Mouse (Mus musculus): ENCODE data around the gene Tusc2.

Gene Tusc2

GRCm38 (mm10) chr9:107593101-107593976 lies 30.3 kb downstream of the Tusc2 start:
- peak; percentile 89 for DNase-seq

GRCm38 (mm10) chr9:107594281-107595062 lies 31.4 kb downstream of the Tusc2 start:
- peak; percentile 34 for DNase-seq

DNA sequence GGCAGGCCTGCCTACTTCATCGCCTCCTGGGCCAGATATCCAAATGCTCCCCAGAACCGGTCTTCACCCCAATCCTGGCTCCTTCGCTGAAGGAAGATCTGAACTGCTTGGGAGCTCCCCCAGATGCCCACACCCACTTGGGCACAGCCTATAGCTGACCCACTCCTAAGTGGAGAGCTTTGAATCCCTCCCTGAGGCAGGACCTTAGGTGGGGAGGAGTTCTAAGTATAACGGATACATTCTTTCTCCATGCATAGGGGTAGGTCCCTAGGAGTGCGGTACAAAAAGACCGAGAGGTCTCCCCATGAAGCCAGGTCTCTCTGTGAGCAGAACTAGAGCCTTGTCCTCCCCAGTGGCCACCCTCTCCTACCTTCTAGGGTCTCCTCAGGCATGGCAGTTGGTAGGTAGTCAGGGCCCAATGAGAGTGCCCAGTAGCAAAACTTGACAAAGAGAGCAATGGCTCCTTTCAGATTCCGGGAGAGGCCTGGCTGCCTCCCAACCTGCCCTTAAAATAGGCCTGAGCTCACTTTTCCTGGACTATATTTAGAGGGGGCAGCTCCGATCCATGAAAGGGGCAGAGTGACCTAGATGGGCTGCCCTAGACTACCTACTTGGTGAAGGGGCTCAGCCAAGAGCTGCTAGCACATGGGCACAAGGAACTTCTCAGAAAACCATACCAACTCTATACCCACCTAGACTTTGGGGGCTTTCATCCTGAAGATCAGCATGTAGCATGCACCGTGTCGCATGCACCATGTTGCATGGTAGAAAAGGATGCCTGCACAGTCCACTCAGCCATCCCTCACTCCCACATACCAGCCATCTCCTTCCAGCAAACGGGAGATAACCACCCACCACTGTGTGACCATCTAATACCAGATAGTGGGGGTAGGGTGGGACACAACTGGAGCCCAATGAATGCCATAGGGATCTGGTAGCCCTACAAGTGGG lies 33.8 kb downstream of the Tusc2 start:
- no peak for DNase-seq

DNA sequence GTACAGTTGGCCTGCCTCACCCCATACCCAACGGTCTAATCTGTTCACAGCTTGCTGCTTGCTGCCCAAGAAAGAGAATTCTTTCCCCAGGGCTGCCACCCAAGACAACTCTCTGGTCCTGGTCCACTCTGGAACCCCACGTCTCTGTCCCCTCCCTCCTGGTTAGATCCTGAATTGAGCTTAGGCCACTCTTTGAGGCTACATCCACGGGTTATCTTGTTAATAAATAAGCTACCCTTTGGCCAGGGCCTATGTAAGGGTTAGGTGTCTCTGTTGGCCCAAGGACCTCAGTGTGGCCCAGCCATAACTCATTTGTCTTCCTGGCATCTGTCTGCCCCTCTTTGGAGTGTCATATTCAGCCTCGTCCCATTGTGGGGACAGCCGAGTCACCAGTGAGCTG lies 35.3 kb downstream of the Tusc2 start:
- DNase-seq, result peak; percentile 64

GRCm38 (mm10) chr9:107599433-107599832 lies 36.4 kb downstream of the Tusc2 start:
- DNase-seq, result peak; percentile 40

GRCm38 (mm10) chr9:107599842-107600241 lies 36.8 kb downstream of the Tusc2 start:
- peak; percentile 44 for DNase-seq

GRCm38 (mm10) chr9:107600745-107601144 lies 37.7 kb downstream of the Tusc2 start:
- DNase-seq, result peak; percentile 70

DNA sequence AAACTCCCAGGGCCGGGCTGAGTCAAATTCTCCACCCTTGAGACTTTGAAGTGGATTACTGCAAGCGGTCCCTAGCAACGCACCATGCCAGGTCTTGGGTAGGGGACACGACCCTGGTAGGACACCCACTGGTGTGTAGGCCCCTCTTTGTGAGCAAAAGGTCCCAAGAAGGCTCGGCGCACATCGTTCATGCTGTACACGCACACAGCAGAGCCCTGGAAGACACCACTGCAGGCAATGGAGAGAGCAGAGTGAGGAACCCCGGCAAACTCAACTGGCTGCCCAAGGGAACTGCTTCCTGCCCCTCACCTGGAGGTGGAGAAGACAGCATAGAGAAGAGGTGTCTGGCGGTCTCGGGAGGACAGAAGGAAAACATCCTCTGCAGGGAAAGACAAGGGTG lies 38.2 kb downstream of the Tusc2 start:
- DNase-seq, result peak; percentile 16

DNA sequence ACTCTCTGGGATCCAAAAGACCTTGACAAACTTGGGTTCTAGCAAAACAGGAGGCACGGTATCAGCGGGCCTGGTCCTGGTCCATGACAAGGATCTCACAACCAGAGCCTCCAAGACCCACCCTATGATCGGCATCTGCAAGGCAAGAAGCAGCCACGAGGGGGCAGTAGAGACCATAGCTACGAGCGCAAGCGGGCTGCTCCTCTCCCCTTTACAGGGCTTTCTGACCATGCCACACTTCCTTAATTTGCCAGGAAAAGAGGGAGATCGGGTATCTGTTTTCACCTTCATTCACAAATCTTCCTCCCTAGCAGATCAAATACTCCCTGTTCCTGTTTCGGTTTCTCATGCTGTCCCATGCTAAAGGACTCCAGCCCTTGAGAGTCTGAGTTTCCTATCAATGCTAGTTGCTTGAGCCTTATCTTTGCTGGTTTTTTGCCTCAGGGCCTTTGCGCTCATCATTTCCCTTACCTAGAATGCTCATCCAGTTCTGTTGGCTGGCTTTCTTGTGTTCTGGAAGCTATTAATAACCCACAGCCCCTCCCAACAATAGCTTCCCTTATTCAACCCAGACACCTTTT lies 39.1 kb downstream of the Tusc2 start:
- peak; percentile 85 for DNase-seq

GRCm38 (mm10) chr9:107603251-107603650 lies 40.2 kb downstream of the Tusc2 start:
- no peak for DNase-seq

- peak; percentile 84 for DNase-seq
Observed at GRCm38 (mm10) chr9:107605041-107605661, 42.1 kb downstream of the Tusc2 start.

- peak; percentile 73 for DNase-seq
Observed at GRCm38 (mm10) chr9:107606591-107606990, 43.5 kb downstream of the Tusc2 start.

DNA sequence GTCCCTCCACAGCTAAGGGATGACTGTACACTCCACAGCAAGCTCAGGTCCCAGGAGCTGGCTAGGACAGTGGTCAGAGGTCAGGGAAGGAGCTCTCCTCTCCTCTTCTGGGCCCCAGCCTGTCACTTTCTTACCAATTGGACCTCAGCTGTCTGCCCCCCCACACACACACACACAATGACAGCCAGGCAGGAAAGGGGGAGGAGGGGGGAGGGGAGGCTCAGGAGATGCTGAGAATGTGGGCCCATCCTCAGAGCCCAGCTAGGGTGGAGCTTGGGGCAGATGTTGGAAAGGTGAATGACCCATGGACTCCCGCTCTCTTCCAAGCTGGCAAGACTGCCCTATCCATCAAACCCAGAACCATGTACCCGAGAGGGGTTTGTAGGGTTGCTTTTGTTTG lies 44.0 kb downstream of the Tusc2 start:
- DNase-seq, result no peak

DNA sequence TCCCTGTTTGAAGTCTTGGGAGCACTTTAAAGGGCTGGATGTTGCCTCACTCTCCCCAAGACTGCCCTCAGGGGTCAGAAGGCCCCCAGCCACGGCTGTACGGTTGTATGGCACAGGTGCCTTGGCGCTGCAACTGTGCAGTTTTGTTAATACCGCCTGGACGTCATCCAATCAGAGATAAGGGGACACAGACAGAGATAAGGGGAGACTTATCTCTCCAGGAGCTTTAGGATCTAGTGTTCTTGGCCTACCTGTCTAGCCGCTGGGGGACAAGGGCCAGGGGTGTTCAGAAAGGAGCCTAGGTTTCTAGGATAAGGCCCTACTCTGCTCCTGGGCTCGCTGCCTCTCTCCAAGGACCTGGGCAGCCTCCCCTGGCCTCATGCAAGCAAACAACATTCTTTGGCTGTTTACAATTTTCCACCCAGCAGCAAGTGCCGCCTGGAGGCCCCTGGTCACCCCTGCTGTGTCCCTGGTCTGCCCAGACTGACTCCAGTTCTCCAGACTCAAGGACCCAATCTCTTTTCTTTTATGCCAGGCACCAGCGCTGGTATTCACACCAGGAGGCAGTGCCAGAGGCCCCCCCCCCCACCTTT lies 44.7 kb downstream of the Tusc2 start:
- DNase-seq, result peak; percentile 69

GRCm38 (mm10) chr9:107608741-107609432 lies 45.8 kb downstream of the Tusc2 start, which contains the start of gene Sema3b:
TSS of gene Sema3b (minus strand) at chr9:107609229.
- peak; percentile 75 for DNase-seq

DNA sequence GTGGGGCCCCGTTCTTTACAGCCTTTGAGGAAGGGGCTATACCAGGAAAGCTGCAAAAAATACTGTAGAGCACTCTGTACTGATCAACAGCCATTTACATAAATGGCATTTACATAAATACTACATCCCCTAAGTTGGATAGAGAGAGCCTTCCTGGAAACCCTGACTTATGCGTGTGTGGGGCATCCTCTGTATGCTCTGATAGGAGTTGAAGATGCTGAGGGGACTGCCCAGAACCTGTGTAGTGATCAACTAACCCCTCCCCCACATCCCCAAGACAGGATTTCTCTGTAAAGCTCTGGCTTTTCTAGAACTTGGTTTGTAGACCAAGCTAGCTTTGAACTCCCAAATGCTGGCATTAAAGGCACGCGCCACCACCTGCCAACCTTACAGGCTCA lies 46.4 kb downstream of the Tusc2 start:
- DNase-seq, result no peak

GRCm38 (mm10) chr9:107611456-107612190 lies 48.6 kb downstream of the Tusc2 start:
- DNase-seq, result no peak

- peak; percentile 96 for DNase-seq
Observed at GRCm38 (mm10) chr9:107612191-107612944, 49.3 kb downstream of the Tusc2 start.

DNA sequence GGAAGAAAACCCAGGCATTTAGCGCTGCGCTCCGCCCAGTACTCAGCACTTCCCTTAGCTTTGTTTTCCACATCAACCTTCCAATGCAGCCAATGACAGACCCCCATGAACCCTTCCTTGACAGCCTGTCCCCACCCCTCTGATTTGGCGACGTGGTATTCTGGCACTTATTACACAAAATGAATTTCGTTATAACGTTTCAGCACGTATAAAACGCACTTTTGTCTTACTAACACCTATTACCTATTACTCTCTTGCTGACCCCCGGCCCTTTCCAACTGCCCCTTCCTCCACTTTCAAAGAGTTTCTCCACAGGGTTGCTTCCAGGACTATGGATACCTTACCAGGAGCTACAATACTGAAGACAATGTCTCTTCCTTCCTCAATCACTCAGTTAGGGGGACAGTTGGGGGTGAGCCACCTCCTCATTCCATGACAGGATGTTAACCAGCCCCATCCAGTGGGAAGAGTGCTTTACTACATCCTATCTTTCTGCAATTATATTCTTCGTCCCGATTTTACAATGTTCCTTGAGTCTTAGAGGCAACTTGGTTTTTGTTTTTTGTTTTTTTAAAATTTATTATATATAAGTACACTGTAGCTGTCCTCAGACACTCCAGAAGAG lies 50.0 kb downstream of the Tusc2 start:
- DNase-seq, result no peak
